Mouse (Mus musculus): ENCODE results near the gene Rapgef2. TPM values are rescaled to one million over a fixed set of nuclear protein-coding genes. Genes with fewer than 3 reads are reported as not detected.
"Not testable (repeated sequence)": the region's sequence is repeated elsewhere in the genome, so short reads cannot be mapped to it uniquely, and the experiment has no call there.

Rapgef2 gene
- polyA plus RNA-seq, 1 experiment, result 17.7 TPM

DNA sequence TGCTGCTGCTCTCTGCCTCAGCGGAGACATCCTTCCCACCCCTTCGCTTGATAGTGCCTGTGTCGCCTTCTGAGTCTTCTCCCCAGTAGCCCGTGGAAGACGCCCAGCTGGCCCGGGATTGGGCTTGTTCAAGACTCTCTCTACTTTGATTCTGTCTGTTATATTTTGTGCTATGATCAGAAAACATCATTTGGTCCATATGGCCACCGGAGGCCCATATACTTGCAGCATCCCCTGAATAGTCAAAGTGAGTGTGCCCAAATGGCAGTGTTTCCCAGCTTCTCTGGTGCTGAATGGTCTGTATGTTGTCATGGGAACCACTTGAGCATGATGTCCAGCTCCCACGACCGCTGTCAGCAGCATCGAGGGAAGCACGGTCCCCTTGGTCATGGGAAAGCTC, 217.3 kb downstream of the Rapgef2 start:
- Histone ChIP-seq H3K27me3 (ENCODE audit: control insufficient read depth, insufficient read depth, low read length, poor library complexity, severe bottlenecking) (no peaks in the 10 kb centered on the region), H3K4me3 (ENCODE audit: low read depth, low read length) (no peak overlapping the region), H3K4me1 (ENCODE audit: control insufficient read depth, insufficient read depth, low read length) (no peaks in the 10 kb centered on the region), H3K27ac (ENCODE audit: insufficient read depth, low read length) (no peak overlapping the region), H3K36me3 (ENCODE audit: control insufficient read depth, insufficient read depth, low read length, poor library complexity, severe bottlenecking) (no peaks in the 10 kb centered on the region), H3K9ac (ENCODE audit: low read depth, poor library complexity, severe bottlenecking) (no peak overlapping the region), H3K9me3 (replicated peaks; ENCODE audit: control insufficient read depth, insufficient read depth, low read length, poor library complexity, severe bottlenecking) (no peaks in the 10 kb centered on the region)
- TF ChIP-seq EP300 (IDR thresholded peaks at IDR 0.05; ENCODE audit: insufficient read depth, low read depth, low read length), result no peak
- no peak for TF ChIP-seq CTCF (IDR thresholded peaks at IDR 0.05; ENCODE audit: low read depth, low read length)
- no peak for TF ChIP-seq POLR2A (IDR thresholded peaks at IDR 0.05; ENCODE audit: insufficient read depth, low read length)

GRCm38 (mm10) chr3:79066455-79067055, 219.8 kb downstream of the Rapgef2 start:
- H3K4me1 ChIP-seq (ENCODE audit: control insufficient read depth, insufficient read depth, low read length), result no peaks in the 10 kb centered on the region
- no peak overlapping the region for H3K27ac ChIP-seq (ENCODE audit: insufficient read depth, low read length)
- H3K27me3 ChIP-seq (ENCODE audit: control insufficient read depth, insufficient read depth, low read length, poor library complexity, severe bottlenecking), result no peaks in the 10 kb centered on the region
- H3K36me3 ChIP-seq (ENCODE audit: control insufficient read depth, insufficient read depth, low read length, poor library complexity, severe bottlenecking), result no peaks in the 10 kb centered on the region
- peak overlapping the region; percentile 63 for H3K9ac ChIP-seq (ENCODE audit: low read depth, poor library complexity, severe bottlenecking)
- no peaks in the 10 kb centered on the region for H3K9me3 ChIP-seq (replicated peaks; ENCODE audit: control insufficient read depth, insufficient read depth, low read length, poor library complexity, severe bottlenecking)
- peak overlapping the region; percentile 41 for H3K4me3 ChIP-seq (ENCODE audit: low read depth, low read length)
- TF ChIP-seq POLR2A (IDR thresholded peaks at IDR 0.05; ENCODE audit: insufficient read depth, low read length) (no peak), EP300 (IDR thresholded peaks at IDR 0.05; ENCODE audit: insufficient read depth, low read depth, low read length) (no peak), CTCF (IDR thresholded peaks at IDR 0.05; ENCODE audit: low read depth, low read length) (no peak)

DNA sequence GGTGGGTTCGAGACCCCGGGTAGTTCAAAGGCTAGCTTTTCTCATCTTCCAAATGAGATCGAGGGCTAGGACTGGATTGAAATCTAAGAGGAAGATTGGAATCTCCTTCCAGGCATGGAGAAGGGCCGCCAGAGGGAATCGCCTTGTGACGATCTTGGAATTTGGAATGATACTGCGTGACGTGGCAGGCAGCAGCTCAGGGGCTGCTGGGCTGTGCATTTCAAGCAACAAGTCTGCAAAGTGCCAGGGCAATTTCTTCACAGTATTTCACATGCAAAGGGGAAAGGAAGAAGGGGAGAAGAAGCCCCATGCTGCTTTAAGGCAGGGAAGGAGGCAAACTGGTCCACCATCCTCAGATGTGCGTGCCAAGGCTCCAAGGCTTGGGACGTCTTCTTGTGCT, 222.2 kb downstream of the Rapgef2 start:
- Histone ChIP-seq H3K9me3 (replicated peaks; ENCODE audit: control insufficient read depth, insufficient read depth, low read length, poor library complexity, severe bottlenecking) (no peaks in the 10 kb centered on the region), H3K9ac (ENCODE audit: low read depth, poor library complexity, severe bottlenecking) (no peak overlapping the region), H3K4me3 (ENCODE audit: low read depth, low read length) (no peak overlapping the region), H3K36me3 (ENCODE audit: control insufficient read depth, insufficient read depth, low read length, poor library complexity, severe bottlenecking) (no peaks in the 10 kb centered on the region), H3K27ac (ENCODE audit: insufficient read depth, low read length) (no peak overlapping the region), H3K27me3 (ENCODE audit: control insufficient read depth, insufficient read depth, low read length, poor library complexity, severe bottlenecking) (no peaks in the 10 kb centered on the region), H3K4me1 (ENCODE audit: control insufficient read depth, insufficient read depth, low read length) (no peaks in the 10 kb centered on the region)
- TF ChIP-seq CTCF (IDR thresholded peaks at IDR 0.05; ENCODE audit: low read depth, low read length), result no peak

GRCm38 (mm10) chr3:79061426-79061825, 224.9 kb downstream of the Rapgef2 start:
- Histone ChIP-seq H3K9ac (ENCODE audit: low read depth, poor library complexity, severe bottlenecking) (no peak overlapping the region), H3K4me3 (ENCODE audit: low read depth, low read length) (no peak overlapping the region), H3K4me1 (ENCODE audit: control insufficient read depth, insufficient read depth, low read length) (no peaks in the 10 kb centered on the region), H3K36me3 (ENCODE audit: control insufficient read depth, insufficient read depth, low read length, poor library complexity, severe bottlenecking) (no peaks in the 10 kb centered on the region), H3K27me3 (ENCODE audit: control insufficient read depth, insufficient read depth, low read length, poor library complexity, severe bottlenecking) (no peaks in the 10 kb centered on the region), H3K27ac (ENCODE audit: insufficient read depth, low read length) (no peak overlapping the region), H3K9me3 (replicated peaks; ENCODE audit: control insufficient read depth, insufficient read depth, low read length, poor library complexity, severe bottlenecking) (no peaks in the 10 kb centered on the region)
- TF ChIP-seq CTCF (IDR thresholded peaks at IDR 0.05; ENCODE audit: low read depth, low read length) (no peak), POLR2A (IDR thresholded peaks at IDR 0.05; ENCODE audit: insufficient read depth, low read length) (no peak), EP300 (IDR thresholded peaks at IDR 0.05; ENCODE audit: insufficient read depth, low read depth, low read length) (no peak)

GRCm38 (mm10) chr3:79058491-79058890, 227.8 kb downstream of the Rapgef2 start:
- not testable (repeated sequence) for H3K4me3 ChIP-seq (ENCODE audit: low read depth, low read length); H3K9ac ChIP-seq (ENCODE audit: low read depth, poor library complexity, severe bottlenecking); H3K27ac ChIP-seq (ENCODE audit: insufficient read depth, low read length); H3K9me3 ChIP-seq (replicated peaks; ENCODE audit: control insufficient read depth, insufficient read depth, low read length, poor library complexity, severe bottlenecking); H3K27me3 ChIP-seq (ENCODE audit: control insufficient read depth, insufficient read depth, low read length, poor library complexity, severe bottlenecking); H3K36me3 ChIP-seq (ENCODE audit: control insufficient read depth, insufficient read depth, low read length, poor library complexity, severe bottlenecking); H3K4me1 ChIP-seq (ENCODE audit: control insufficient read depth, insufficient read depth, low read length)

- Histone ChIP-seq H3K9me3 (replicated peaks; ENCODE audit: control insufficient read depth, insufficient read depth, low read length, poor library complexity, severe bottlenecking) (peaks cover 24% of the 10 kb centered on the region), H3K9ac (ENCODE audit: low read depth, poor library complexity, severe bottlenecking) (no peak overlapping the region)
Measured at GRCm38 (mm10) chr3:79045251-79045650, 241.1 kb downstream of the Rapgef2 start.

More at GRCm38 (mm10) chr3:79045251-79045650, 241.1 kb downstream of the Rapgef2 start:
- Histone ChIP-seq H3K4me3 (ENCODE audit: low read depth, low read length) (no peak overlapping the region), H3K27ac (ENCODE audit: insufficient read depth, low read length) (no peak overlapping the region), H3K36me3 (ENCODE audit: control insufficient read depth, insufficient read depth, low read length, poor library complexity, severe bottlenecking) (no peaks in the 10 kb centered on the region; the same call in 1 of the 2 replicates), H3K4me1 (ENCODE audit: control insufficient read depth, insufficient read depth, low read length) (no peaks in the 10 kb centered on the region), H3K27me3 (ENCODE audit: control insufficient read depth, insufficient read depth, low read length, poor library complexity, severe bottlenecking) (no peaks in the 10 kb centered on the region)
- TF ChIP-seq EP300 (IDR thresholded peaks at IDR 0.05; ENCODE audit: insufficient read depth, low read depth, low read length), result no peak

All from ES-Bruce4 (cell line).